Mouse (Mus musculus): ENCODE results near the gene Igtp. TPM values are rescaled to one million over a fixed set of nuclear protein-coding genes. Genes with fewer than 3 reads are reported as not detected.
"Not testable (repeated sequence)": the region's sequence is repeated elsewhere in the genome, so short reads cannot be mapped to it uniquely, and the experiment has no call there.

Gene Igtp
- polyA plus RNA-seq, 1 experiment = 0.59 TPM

DNA sequence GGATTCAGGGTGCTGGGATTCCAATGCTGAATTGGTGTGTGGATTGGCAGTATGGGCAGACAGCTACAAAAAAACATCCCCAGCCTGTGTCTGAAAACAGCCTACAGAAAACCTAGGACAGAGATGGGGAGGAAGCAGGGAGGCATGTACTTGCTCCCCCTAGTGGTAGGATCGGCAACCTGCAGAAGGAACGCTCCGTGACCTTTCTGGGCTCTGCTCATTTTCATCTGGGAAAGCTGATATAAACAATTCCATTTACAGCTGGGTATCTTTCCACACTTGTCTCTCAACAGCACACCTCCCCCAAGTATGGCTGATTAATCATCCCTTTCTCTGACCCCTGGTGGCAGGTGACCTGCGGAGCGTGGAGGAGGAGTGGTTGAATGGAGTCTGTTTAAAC is 26.3 kb downstream of the Igtp start:
- Histone ChIP-seq H3K27me3 (ENCODE audit: control insufficient read depth, insufficient read depth, low read length) (no peaks in the 10 kb centered on the region), H3K36me3 (ENCODE audit: control insufficient read depth, insufficient read depth, low read length) (no peaks in the 10 kb centered on the region), H3K4me1 (ENCODE audit: control insufficient read depth, insufficient read depth, low read length) (no peaks in the 10 kb centered on the region), H3K27ac (ENCODE audit: control insufficient read depth, insufficient read depth, low read depth, low read length) (no peak overlapping the region), H3K4me3 (ENCODE audit: control insufficient read depth, low read depth, low read length) (no peak overlapping the region)
- TF ChIP-seq CTCF (IDR thresholded peaks at IDR 0.05; ENCODE audit: control insufficient read depth, insufficient read depth, insufficient replicate concordance, low read depth, low read length) (peak; percentile 97), POLR2A (IDR thresholded peaks at IDR 0.05; ENCODE audit: control insufficient read depth, low read depth, low read length) (no peak)

DNA sequence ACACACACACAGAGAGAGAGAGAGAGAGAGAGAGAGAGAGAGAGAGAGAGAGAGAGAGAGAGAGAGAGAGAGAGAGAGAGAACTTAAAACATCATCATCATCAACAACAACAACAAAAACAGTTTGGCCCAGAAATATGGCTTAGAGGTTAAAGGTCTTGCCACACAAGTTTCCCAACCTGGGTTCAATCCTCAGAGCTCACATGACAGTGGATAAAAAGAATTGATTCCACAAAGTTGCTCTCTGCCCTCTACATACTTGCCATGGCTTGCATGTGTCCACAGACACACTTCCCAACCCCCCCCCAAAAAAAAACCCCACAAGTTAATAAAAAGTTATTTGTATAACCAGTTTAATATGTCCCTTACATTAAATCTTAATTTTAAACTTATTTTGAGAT is 27.1 kb downstream of the Igtp start:
- Histone ChIP-seq H3K36me3 (ENCODE audit: control insufficient read depth, insufficient read depth, low read length) (no peaks in the 10 kb centered on the region), H3K27ac (ENCODE audit: control insufficient read depth, insufficient read depth, low read depth, low read length) (no peak overlapping the region), H3K4me3 (ENCODE audit: control insufficient read depth, low read depth, low read length) (no peak overlapping the region), H3K4me1 (ENCODE audit: control insufficient read depth, insufficient read depth, low read length) (no peaks in the 10 kb centered on the region), H3K27me3 (ENCODE audit: control insufficient read depth, insufficient read depth, low read length) (no peaks in the 10 kb centered on the region)
- no peak for TF ChIP-seq CTCF (IDR thresholded peaks at IDR 0.05; ENCODE audit: control insufficient read depth, insufficient read depth, insufficient replicate concordance, low read depth, low read length)
- no peak for TF ChIP-seq POLR2A (IDR thresholded peaks at IDR 0.05; ENCODE audit: control insufficient read depth, low read depth, low read length)

DNA sequence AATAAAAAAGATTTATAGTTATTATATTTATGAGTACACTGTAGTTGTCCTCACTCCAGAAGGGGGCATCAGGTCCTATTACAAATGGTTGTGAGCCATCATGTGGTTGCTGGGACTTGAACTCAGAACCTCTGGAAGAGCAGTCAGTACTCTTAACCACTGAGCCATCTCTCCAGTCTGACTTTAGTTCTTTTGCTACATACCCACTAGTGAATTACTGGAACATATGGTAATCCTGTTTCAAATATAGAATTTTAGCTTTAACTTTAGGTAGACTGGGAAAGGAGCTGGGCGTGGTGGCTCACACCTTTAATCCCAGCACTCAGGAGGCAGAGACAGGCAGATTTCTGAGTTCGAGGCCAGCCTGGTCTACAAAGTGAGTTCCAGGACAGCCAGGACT is 28.7 kb downstream of the Igtp start:
- H3K4me3 ChIP-seq (ENCODE audit: control insufficient read depth, low read depth, low read length); H3K4me1 ChIP-seq (ENCODE audit: control insufficient read depth, insufficient read depth, low read length); H3K27ac ChIP-seq (ENCODE audit: control insufficient read depth, insufficient read depth, low read depth, low read length); H3K27me3 ChIP-seq (ENCODE audit: control insufficient read depth, insufficient read depth, low read length); H3K36me3 ChIP-seq (ENCODE audit: control insufficient read depth, insufficient read depth, low read length): not testable (repeated sequence)

DNA sequence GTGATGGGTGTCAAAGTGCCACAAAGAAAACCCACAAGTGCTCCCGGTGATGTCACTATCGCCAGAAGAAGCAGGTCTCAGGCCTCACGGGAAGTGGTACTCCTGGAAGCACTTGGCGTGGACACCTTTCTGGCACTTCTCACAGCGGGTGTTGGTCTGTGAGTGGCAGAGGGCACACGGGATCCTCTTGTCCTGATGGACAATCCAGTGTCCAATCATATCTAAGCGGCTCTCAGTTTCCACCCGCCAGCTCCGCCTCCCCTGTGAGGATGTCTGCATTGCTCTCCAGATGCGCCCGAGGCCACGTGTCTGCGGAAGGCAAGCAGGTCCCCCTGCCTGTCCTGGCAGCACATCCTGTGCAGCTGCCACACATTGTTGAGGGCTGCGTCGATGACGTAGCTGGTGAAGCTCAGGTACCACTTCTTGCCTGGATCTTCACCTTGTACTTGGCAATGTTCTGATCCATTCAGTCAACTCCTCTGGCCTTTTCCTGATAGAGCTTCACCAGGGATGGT is 31.1 kb downstream of the Igtp start:
- H3K27ac ChIP-seq (ENCODE audit: control insufficient read depth, insufficient read depth, low read depth, low read length) = no peak overlapping the region
- H3K36me3 ChIP-seq (ENCODE audit: control insufficient read depth, insufficient read depth, low read length) = no peaks in the 10 kb centered on the region
- H3K4me3 ChIP-seq (ENCODE audit: control insufficient read depth, low read depth, low read length) = peak overlapping the region; percentile 49
- H3K4me1 ChIP-seq (ENCODE audit: control insufficient read depth, insufficient read depth, low read length) = no peaks in the 10 kb centered on the region
- no peaks in the 10 kb centered on the region for H3K27me3 ChIP-seq (ENCODE audit: control insufficient read depth, insufficient read depth, low read length)
- TF ChIP-seq CTCF (IDR thresholded peaks at IDR 0.05; ENCODE audit: control insufficient read depth, insufficient read depth, insufficient replicate concordance, low read depth, low read length) = no peak

DNA sequence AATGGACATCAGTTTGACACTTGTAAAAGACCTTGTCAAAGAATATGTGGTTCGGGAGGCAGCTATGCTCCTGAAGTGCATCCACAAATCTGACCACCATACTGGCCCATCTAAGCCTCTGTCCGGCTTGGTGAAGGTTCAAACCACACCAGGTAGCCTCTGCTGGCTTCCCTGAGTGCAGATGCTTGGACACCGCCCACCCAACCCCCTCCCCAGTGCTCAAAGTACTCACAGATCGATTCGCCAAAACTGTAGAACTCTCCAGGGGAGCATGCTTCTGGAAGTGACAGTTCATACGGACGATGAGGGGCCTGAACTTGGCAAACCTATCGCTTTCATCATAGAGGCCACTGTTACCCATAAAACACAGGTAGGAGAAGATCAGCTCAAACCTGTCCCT is 31.8 kb downstream of the Igtp start:
- no peak for TF ChIP-seq POLR2A (IDR thresholded peaks at IDR 0.05; ENCODE audit: control insufficient read depth, low read depth, low read length)
- TF ChIP-seq CTCF (IDR thresholded peaks at IDR 0.05; ENCODE audit: control insufficient read depth, insufficient read depth, insufficient replicate concordance, low read depth, low read length) = no peak
- Histone ChIP-seq H3K27ac (ENCODE audit: control insufficient read depth, insufficient read depth, low read depth, low read length) (no peak overlapping the region), H3K36me3 (ENCODE audit: control insufficient read depth, insufficient read depth, low read length) (no peaks in the 10 kb centered on the region), H3K4me1 (ENCODE audit: control insufficient read depth, insufficient read depth, low read length) (no peaks in the 10 kb centered on the region), H3K27me3 (ENCODE audit: control insufficient read depth, insufficient read depth, low read length) (no peaks in the 10 kb centered on the region), H3K4me3 (ENCODE audit: control insufficient read depth, low read depth, low read length) (peak overlapping the region; percentile 49)

DNA sequence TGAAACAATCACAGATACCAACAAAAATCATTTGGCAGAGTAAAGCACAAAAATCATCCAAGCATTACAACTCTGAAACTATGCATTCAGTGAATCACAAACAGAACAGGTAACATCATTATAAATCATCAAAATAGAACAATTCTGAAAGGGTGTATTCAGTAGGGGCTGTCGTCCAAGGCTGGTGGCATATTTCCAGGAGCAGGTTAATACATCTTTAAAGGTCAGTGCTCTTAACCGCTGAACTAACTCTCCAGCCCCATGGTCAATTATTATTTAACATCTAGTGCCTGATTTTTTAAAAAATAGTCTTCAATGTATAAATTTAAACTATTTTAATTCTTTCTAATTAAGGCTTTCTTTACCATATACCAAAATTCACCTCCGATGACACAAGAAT is 35.2 kb downstream of the Igtp start:
- H3K4me1 ChIP-seq (ENCODE audit: control insufficient read depth, insufficient read depth, low read length); H3K36me3 ChIP-seq (ENCODE audit: control insufficient read depth, insufficient read depth, low read length); H3K27ac ChIP-seq (ENCODE audit: control insufficient read depth, insufficient read depth, low read depth, low read length); H3K27me3 ChIP-seq (ENCODE audit: control insufficient read depth, insufficient read depth, low read length); H3K4me3 ChIP-seq (ENCODE audit: control insufficient read depth, low read depth, low read length): not testable (repeated sequence)

DNA sequence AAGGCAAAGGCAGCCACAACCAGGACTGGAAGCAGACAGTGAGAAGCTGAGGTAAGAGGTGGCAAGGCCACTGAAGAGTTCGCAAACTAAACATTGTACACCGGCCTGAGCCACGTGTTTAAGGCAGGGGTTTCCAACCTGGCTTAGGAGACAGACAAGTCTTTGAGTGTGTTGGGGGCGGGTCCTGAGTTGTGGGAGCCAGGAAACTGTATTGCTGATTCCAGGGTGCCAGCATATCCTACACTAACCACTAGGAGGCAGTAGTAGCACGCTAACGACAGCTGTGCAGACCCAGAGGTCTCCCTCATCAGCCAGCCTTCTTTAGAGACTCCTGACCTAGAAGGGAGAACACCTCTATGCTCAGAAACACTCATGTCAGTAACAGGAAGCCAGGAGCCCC is 35.8 kb downstream of the Igtp start:
- Histone ChIP-seq H3K4me3 (ENCODE audit: control insufficient read depth, low read depth, low read length) (no peak overlapping the region), H3K4me1 (ENCODE audit: control insufficient read depth, insufficient read depth, low read length) (peaks cover 8% of the 10 kb centered on the region)
- TF ChIP-seq POLR2A (IDR thresholded peaks at IDR 0.05; ENCODE audit: control insufficient read depth, low read depth, low read length) = no peak
- peak; percentile 71; the same call in 1 of the 2 replicates for TF ChIP-seq CTCF (IDR thresholded peaks at IDR 0.05; ENCODE audit: control insufficient read depth, insufficient read depth, insufficient replicate concordance, low read depth, low read length)

More for the DNA sequence above, 35.8 kb downstream of the Igtp start:
- Histone ChIP-seq H3K36me3 (ENCODE audit: control insufficient read depth, insufficient read depth, low read length) (no peaks in the 10 kb centered on the region), H3K27me3 (ENCODE audit: control insufficient read depth, insufficient read depth, low read length) (no peaks in the 10 kb centered on the region), H3K27ac (ENCODE audit: control insufficient read depth, insufficient read depth, low read depth, low read length) (no peak overlapping the region)

Measured in testis, adult 2 months (tissue).